Mouse (Mus musculus) embryonic facial prominence, embryonic 10.5 days (tissue): ENCODE results near the gene Gm10964. TPM values are rescaled to one million over a fixed set of nuclear protein-coding genes. Genes with fewer than 3 reads are reported as not detected.

Experiments used
- DNase-seq: peaks from one replicate; pipeline ENCODE4 v3.0.0-alpha.2; 2017; ENCODE audit warnings: low spot score
- H3K27ac ChIP-seq: fragments of 300-500 bp; sonication (generic); replicated peaks from 2 replicates; pipeline ENCODE4 v1.5.1; 2016; ENCODE audit warnings: mild to moderate bottlenecking
- H3K27me3 ChIP-seq: fragments of 300-500 bp; sonication (generic); replicated peaks from 2 replicates; pipeline ENCODE4 v1.6.1; 2016; ENCODE audit warnings: low read depth, mild to moderate bottlenecking; ENCODE audit not compliant: poor library complexity, severe bottlenecking
- H3K36me3 ChIP-seq: fragments of 300-500 bp; sonication (generic); replicated peaks from 2 replicates; pipeline ENCODE4 v1.6.1; 2016; ENCODE audit warnings: mild to moderate bottlenecking, moderate library complexity
- H3K4me1 ChIP-seq: fragments of 300-500 bp; sonication (generic); 2 replicates; pipeline ENCODE4 v1.6.1; 2016
- H3K4me3 ChIP-seq: fragments of 300-500 bp; sonication (generic); 2 replicates; pipeline ENCODE4 v1.5.1; 2016; ENCODE audit warnings: mild to moderate bottlenecking, moderate library complexity
- H3K9me3 ChIP-seq: fragments of 300-500 bp; sonication (generic); 2 replicates; pipeline ENCODE4 v1.6.1; 2016; ENCODE audit warnings: mild to moderate bottlenecking
- WGBS: fragments of 180-500 bp; shearing (Covaris S2); methylation state at CpG from one replicate; pipeline ENCODE4 v1.1.7; 2016; 5-methylcytosine and 5-hydroxymethylcytosine counted together
- polyA plus RNA-seq: library from polyadenylated mRNA; unstranded; fragments of >200 nt; fragmentation: Nextera tagmentation; extraction: Ambion mirVana; gene quantifications from 2 replicates; pipeline ENCODE4 v1.2.1, GENCODE M21; 2016

Gene Gm10964
- polyA plus RNA-seq, 1 experiment from 2014 or later, result not detected

DNA sequence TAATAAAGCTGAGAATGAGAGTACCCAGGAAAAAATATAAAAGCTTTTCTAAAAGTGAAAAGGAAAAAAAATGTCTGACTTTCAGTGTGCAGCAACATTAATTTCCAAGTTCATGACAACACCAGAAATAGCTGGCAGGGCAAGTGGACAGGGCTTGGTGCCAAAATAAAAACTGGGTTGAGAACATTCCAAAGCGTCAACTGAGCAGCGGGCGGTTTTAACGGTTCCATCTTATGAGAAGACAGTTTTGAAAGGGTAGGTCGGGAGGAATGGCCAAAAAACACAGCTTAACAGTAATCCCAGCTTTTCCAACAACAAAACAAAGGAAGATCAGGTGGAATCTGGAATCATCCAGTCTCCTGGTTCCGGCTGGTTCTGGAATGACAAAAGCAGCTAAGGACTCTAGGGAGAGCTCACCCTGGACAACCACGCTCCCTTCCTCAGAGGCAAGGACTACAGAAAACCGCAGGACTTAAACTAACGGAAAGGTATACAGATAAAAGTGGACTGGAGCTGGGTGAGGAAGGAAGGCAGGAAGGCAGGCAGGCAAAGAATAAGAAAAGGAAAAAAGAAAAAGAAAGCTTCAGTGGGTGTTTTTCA, 32.5 kb downstream of the Gm10964 start:
- H3K27me3 ChIP-seq, result no peaks in the 10 kb centered on the region
- H3K27ac ChIP-seq, result no peak overlapping the region
- H3K36me3 ChIP-seq, result peaks cover 62% of the 10 kb centered on the region
- H3K9me3 ChIP-seq, result no peaks in the 10 kb centered on the region
- DNase-seq, result no peak
- 89% methylated on average over 9 of the region's 9 CpGs for WGBS
- no peaks in the 10 kb centered on the region for H3K4me1 ChIP-seq
- no peak overlapping the region for H3K4me3 ChIP-seq

DNA sequence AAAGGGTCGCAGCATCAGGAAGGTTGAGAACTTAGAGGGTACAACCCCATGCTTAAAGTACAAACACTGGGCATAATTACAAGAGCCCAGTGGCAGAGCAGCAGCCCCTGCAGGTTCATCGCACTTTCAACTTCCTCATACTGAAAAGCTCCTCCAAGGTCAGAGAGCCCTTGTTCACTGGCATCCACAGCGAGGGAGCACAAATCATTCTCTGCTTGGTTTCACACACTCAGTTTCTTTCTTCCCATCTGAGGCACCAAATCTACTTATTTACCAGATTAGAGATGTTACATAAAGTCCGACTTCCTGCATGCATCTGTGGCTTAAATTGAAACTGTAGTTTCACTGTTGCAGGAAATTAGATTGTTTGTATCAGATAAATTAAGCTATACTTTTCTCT, 33.7 kb downstream of the Gm10964 start:
- H3K4me1 ChIP-seq, result no peaks in the 10 kb centered on the region
- peaks cover 74% of the 10 kb centered on the region for H3K36me3 ChIP-seq
- no peaks in the 10 kb centered on the region for H3K9me3 ChIP-seq
- 85% methylated on average over 4 of the region's 4 CpGs for WGBS
- no peaks in the 10 kb centered on the region for H3K27me3 ChIP-seq
- no peak for DNase-seq
- no peak overlapping the region for H3K27ac ChIP-seq
- no peak overlapping the region for H3K4me3 ChIP-seq

DNA sequence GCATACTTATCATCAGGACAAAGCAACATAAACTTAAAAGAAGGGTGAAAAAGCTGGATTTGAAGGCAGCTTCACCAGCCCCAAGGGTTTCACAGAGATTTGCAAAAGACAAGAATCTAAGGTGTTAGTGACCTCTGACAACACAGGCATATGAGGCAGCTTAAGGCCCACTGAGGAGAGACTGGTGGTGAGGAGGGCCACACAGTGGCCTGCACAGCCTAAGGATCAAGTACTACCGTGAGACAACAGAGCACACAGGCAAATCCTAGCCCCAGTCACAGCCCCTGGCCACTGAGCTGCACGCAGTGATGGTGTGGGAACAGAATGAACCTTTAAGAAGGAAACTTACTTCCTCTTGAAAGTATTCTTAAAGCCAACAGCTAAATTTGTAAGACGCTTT, 34.3 kb downstream of the Gm10964 start:
- DNase-seq, result no peak
- peaks cover 75% of the 10 kb centered on the region for H3K36me3 ChIP-seq
- no peak overlapping the region for H3K4me3 ChIP-seq
- H3K27ac ChIP-seq, result no peak overlapping the region
- H3K9me3 ChIP-seq, result no peaks in the 10 kb centered on the region
- WGBS, result 87% methylated on average over 3 of the region's 3 CpGs
- H3K27me3 ChIP-seq, result no peaks in the 10 kb centered on the region
- no peaks in the 10 kb centered on the region for H3K4me1 ChIP-seq

DNA sequence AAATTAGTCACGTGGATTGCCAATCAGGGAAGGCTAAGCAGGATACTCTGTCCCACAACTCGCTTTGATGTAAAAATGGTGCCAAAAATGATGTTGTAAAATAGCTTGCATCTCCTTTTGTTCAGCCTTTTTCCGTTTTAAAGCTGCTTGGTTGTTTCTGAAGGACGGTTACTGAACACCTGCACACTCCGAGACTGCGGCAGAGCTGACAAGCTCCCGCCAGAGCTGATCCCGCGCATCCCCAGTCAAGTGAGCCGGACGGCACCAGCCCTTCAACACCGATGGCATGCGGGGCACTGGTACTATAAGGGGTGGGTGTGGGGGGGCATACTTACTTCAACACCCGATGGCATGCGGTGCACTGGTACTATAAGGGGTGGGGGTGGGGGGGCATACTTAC, 34.8 kb downstream of the Gm10964 start:
- Histone ChIP-seq H3K27ac (no peak overlapping the region), H3K36me3 (peaks cover 71% of the 10 kb centered on the region), H3K4me3 (no peak overlapping the region), H3K9me3 (no peaks in the 10 kb centered on the region), H3K4me1 (no peaks in the 10 kb centered on the region), H3K27me3 (no peaks in the 10 kb centered on the region)
- WGBS, result 91% methylated on average over 15 of the region's 15 CpGs
- DNase-seq, result no peak

DNA sequence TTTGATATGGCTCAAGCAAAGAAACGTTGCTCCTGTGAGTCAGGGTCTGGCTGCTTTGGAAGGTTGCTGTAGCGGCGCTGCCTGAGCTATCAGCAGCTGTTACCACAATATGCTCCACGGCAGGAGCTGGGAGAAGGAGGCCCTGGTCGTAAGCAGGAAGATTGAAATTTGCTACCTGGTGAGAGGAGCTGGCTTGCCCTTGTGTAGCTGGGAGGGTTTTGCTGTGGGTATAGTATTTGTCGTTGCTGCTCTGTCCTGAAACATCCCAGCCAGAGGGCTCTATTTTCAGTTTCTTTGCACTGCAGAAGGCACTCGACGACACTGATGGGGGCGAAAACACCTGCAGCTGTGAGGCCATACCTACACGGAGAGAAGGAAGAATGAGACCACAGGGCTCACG, 38.8 kb downstream of the Gm10964 start:
- Histone ChIP-seq H3K36me3 (peaks cover 44% of the 10 kb centered on the region), H3K27ac (no peak overlapping the region), H3K4me3 (no peak overlapping the region), H3K27me3 (no peaks in the 10 kb centered on the region), H3K4me1 (no peaks in the 10 kb centered on the region), H3K9me3 (no peaks in the 10 kb centered on the region)
- 89% methylated on average over 11 of the region's 11 CpGs for WGBS
- DNase-seq, result no peak

DNA sequence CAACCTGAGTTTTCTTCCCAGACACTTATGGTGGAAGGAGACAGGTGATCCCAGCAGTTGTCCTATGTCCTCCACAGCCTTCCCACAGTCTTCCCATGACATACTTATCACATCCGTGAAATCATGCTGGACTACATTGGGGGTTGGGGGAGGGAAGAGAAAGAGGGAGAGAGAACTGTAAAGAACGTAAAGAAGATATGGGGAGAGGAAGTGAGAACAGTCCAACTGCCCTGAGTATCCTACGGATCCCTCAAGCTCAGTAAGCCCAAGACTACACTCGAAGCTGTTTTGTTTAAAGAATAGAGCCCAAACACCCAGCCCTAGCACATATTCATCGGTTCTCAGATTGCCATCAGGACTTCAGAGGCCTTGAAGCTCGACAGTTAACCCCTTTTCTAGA, 39.5 kb downstream of the Gm10964 start:
- H3K4me1 ChIP-seq, result no peaks in the 10 kb centered on the region
- H3K36me3 ChIP-seq, result peaks cover 39% of the 10 kb centered on the region
- H3K27ac ChIP-seq, result no peak overlapping the region
- H3K27me3 ChIP-seq, result no peaks in the 10 kb centered on the region
- no peak overlapping the region for H3K4me3 ChIP-seq
- H3K9me3 ChIP-seq, result no peaks in the 10 kb centered on the region
- 87% methylated on average over 6 of the region's 6 CpGs for WGBS
- DNase-seq, result no peak

DNA sequence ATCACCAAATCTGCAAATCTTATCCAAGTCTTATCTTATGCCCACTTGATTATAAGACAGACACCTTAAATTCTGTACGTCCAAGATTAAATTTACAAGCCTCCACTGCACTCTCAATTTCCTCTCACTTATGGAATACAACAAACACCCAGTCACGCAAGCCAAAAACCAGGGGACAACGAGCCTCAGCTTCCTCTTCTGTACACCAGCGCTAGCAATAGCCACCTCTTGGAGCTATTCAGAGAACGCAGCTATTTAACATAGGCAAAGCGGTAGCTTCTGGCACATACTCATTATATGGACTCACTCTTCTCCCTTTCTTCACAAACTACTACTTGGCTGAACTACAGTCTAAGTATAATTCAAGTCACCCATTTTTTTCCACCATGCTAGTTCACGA, 40.0 kb downstream of the Gm10964 start:
- WGBS, result 87% methylated on average over 7 of the region's 7 CpGs
- DNase-seq, result no peak
- Histone ChIP-seq H3K4me1 (peaks cover 3% of the 10 kb centered on the region; the same call in 1 of the 2 replicates), H3K27me3 (no peaks in the 10 kb centered on the region), H3K36me3 (peaks cover 34% of the 10 kb centered on the region), H3K9me3 (no peaks in the 10 kb centered on the region), H3K27ac (no peak overlapping the region), H3K4me3 (no peak overlapping the region)

DNA sequence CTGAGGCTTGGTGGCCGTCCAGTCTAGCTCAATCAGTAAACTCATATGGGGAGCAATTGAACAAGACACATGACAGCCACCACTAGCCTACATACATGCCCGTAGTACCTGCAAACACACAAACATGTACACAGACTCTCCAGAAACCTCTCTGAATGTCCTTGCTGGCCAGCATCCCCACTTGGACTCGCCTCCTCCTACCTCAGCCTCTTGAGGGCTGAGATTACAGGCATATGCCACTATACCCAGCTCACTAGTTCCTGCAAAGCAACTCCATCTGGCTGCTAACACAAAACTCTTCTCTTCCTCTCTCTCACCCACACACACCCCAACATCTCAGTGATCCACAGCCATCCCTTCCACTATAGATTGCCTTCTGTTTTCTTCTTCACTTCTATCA, 41.1 kb downstream of the Gm10964 start:
- no peak for DNase-seq
- Histone ChIP-seq H3K4me3 (no peak overlapping the region), H3K36me3 (peaks cover 31% of the 10 kb centered on the region), H3K4me1 (peaks cover 4% of the 10 kb centered on the region; the same call in 1 of the 2 replicates), H3K27ac (no peak overlapping the region), H3K9me3 (no peaks in the 10 kb centered on the region), H3K27me3 (no peaks in the 10 kb centered on the region)
- 93% methylated on average over 3 of the region's 3 CpGs for WGBS

DNA sequence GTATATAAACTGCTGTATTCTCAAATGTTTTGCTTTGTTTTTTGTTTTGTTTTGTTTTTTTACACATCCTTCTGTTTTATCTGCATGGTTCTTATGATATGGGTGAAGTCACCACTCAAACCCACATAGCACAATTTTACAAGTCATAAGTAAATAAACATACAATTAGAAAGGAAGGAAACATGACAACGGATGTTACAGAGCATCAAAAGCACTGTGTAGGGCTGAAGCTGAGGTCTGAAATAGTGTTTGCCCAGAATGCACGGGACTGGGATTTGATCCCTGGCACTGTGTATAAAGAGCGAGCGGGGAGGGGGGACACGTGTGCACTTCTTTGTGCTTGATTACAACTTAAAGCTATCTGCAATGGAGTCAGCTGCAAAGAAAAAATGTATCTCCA, 41.6 kb downstream of the Gm10964 start:
- Histone ChIP-seq H3K27me3 (no peaks in the 10 kb centered on the region), H3K36me3 (peaks cover 26% of the 10 kb centered on the region), H3K27ac (no peak overlapping the region), H3K9me3 (no peaks in the 10 kb centered on the region), H3K4me3 (no peak overlapping the region), H3K4me1 (peaks cover 4% of the 10 kb centered on the region; the same call in 1 of the 2 replicates)
- DNase-seq, result no peak
- WGBS, result 79% methylated on average over 5 of the region's 5 CpGs

DNA sequence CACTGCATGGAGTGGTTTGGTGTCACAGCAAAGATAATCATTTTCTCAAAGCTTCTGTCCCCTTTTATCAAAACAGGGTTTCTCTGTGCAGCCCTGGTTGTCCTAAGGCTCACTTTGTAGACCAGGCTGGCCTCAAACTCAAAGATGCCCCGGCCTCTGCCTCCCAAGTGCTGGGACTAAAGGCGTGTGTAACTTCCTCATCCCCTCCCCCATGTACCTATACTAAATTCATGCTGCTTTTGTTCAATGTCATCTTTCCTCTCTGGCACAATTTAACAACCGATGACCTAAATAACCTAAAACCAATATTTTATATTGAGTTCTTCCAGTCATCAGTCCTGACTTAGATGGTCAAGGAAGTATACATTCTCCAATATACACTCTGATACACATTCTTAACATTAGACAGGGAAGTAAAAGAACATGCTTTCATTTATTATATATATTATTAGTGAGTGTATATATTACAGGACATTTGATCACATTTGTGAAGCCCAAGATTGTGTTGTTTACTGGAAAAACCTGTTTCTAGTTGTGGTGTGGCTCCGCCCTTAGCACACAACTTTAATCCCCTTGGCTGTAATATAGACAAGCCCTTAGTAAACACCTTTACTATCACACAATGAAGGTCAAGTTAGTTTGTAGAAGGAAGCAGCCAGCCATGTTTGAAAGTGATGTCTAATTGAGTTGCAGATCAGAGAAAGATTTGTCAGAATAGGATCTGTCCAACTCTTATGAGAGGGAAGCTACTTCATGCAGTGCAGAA, 43.9 kb downstream of the Gm10964 start:
- Histone ChIP-seq H3K4me1 (peaks cover 4% of the 10 kb centered on the region; the same call in 1 of the 2 replicates), H3K4me3 (no peak overlapping the region), H3K36me3 (peaks cover 6% of the 10 kb centered on the region), H3K9me3 (no peaks in the 10 kb centered on the region), H3K27ac (no peak overlapping the region), H3K27me3 (no peaks in the 10 kb centered on the region)
- no peak for DNase-seq
- 84% methylated on average over 4 of the region's 4 CpGs for WGBS

DNA sequence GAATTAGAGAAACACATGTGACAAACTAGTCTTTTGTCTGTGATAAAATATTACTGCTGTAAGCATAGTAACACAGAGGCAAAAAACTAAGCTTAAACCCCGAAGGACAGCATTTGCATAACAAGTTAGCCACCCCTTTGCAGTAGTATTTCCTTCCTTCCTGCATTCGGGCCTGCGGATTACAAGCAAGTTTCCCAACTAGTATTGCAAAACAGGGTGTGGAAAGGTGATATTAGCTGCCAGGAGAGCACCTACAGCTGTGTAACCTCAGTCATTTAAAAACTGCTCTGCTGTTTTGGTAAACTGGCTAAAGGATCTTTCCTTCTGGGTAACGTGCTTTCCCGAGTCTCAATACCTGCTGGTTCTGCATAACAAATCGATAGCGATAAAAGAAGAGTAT, 48.1 kb downstream of the Gm10964 start:
- peaks cover 27% of the 10 kb centered on the region for H3K4me1 ChIP-seq
- DNase-seq, result no peak
- 68% methylated on average over 7 of the region's 7 CpGs for WGBS
- H3K27ac ChIP-seq, result no peak overlapping the region
- no peaks in the 10 kb centered on the region for H3K36me3 ChIP-seq
- no peaks in the 10 kb centered on the region for H3K9me3 ChIP-seq
- H3K27me3 ChIP-seq, result no peaks in the 10 kb centered on the region
- H3K4me3 ChIP-seq, result no peak overlapping the region

DNA sequence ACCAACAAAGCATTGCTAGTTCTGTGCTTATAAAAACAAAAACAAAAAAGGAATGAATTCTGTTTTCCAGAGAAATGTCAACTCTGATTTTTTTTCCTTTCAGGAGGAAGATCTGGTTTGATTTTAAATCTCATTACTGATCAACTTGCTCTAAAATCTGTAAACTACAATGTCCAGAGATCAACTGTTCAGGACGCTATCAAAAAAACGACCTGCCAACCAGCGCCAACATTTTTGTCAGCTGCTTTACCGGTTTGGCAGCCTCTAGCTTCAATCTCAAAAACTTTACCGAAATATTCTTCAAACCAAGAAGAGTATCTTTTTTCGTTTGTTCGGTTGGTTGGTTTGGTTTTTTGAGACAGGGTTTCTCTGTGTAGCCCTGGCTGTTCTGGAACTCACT, 49.9 kb downstream of the Gm10964 start:
- no peak for DNase-seq
- H3K27me3 ChIP-seq, result no peaks in the 10 kb centered on the region; the same call in 1 of the 2 replicates
- peak overlapping the region; percentile 97; the same call in 1 of the 2 replicates for H3K4me3 ChIP-seq
- H3K9me3 ChIP-seq, result no peaks in the 10 kb centered on the region
- H3K27ac ChIP-seq, result no peak overlapping the region
- H3K4me1 ChIP-seq, result peaks cover 25% of the 10 kb centered on the region
- no peaks in the 10 kb centered on the region for H3K36me3 ChIP-seq
- WGBS, result 85% methylated on average over 7 of the region's 7 CpGs

DNA sequence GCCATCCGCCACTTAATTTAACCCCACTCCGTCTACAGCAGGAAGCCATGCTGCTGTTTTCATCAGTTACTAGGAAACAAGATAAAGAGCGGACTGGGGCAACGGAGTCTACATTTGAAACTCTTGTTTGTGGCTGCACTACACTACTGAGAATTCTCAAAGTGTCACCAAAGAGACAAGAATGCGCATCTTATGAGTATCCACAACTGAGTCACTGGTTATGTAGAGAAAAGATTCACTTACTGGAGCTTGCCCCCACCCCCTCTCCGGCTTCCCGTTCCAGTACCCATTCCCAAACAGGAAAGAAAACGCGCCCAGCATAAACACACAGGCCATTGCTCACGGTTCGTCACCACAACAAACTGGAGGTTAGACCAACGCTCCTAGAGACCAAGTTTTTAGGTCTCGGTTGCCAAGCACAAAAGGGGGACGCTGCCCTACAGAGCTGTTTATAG, 50.8 kb downstream of the Gm10964 start:
- H3K4me3 ChIP-seq, result peak overlapping the region; percentile 97
- H3K27ac ChIP-seq, result peak overlapping the region; percentile 97
- 3% methylated on average over 14 of the region's 14 CpGs for WGBS
- H3K36me3 ChIP-seq, result no peaks in the 10 kb centered on the region
- peak; percentile 42 for DNase-seq
- H3K9me3 ChIP-seq, result no peaks in the 10 kb centered on the region
- peaks cover 23% of the 10 kb centered on the region for H3K4me1 ChIP-seq
- no peaks in the 10 kb centered on the region; the same call in 1 of the 2 replicates for H3K27me3 ChIP-seq
